Mouse (Mus musculus): ENCODE measurements around the gene Fblim1. TPM values are rescaled to one million over a fixed set of nuclear protein-coding genes. Genes with fewer than 3 reads are reported as not detected.

Gene Fblim1
- total and polyA plus RNA-seq, 3 experiments: 0.07 to 1.2 (median 0.17) TPM

DNA sequence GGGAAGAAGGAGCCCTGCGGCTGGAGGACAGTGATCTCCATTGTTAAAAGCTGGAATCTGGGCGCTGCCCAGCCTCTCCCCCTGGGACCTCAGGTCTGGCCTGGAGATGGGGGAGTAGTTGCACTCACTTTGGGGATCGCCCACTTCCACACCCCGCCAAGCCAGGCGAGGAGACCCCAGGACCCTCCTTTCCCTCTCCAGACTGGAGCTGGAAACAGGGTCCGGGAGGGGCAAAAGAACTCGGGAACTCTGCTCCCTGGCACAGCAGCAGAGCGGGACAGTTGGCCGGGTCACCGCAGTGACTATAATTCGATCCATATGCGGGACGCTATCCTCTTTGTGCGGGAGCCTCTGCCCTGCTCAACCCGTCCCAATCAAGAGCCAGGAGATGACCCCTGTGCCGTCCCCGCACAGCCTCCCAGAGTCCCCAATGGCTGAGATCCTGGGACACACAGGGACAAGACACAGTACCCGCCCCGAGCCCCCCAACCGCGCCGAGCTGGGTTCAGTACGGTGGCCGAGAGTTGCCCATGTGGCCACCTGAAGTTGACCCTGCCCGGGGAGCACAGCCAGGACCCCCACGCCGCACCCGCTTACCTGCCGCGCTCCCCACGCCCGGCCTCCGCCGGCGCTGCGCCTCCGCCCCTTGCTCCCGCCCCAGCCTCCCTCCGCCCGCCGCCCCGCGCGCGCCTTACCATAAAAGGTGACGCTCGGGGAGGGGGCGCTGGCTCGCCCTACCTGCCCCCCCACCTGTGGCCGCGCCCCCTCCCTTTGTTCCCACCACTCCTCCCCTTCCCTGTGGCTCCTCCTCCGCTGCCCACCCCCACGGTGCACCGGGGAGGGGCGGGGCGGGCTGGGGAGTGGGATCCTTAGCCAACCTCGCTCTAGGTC is 6.4 kb downstream of the Fblim1 start:
- TF ChIP-seq KAT2A (IDR thresholded peaks at IDR 0.05; ENCODE audit: insufficient replicate concordance, low read length) (no peak), ZKSCAN1 (IDR thresholded peaks at IDR 0.05; ENCODE audit: borderline replicate concordance, low read depth, low read length) (no peak)
- no peak overlapping the region for H3K4me2 ChIP-seq (ENCODE audit: insufficient read depth, low read depth, poor library complexity, severe bottlenecking)
- in situ Hi-C loops (cut with MboI; ENCODE audit: low pct_ligation_motif_present, low pct_unique_long_range_greater_than_20kb, low sequenced_read_pairs) (no loop called here), dilution Hi-C loops (cut with MboI; ENCODE audit: extremely low pct_ligation_motif_present, extremely low pct_unique_long_range_greater_than_20kb, low sequenced_read_pairs) (no loop called here)
- no peaks in the 10 kb centered on the region for H3K36me3 ChIP-seq (replicated peaks in 1 of 2; ENCODE audit: control insufficient read depth in 1 of 2, insufficient read depth in 1 of 2, low read length in 1 of 2)
- DNase-seq (ENCODE audit: extremely low read depth): no peak
- no peak overlapping the region for H3K4me3 ChIP-seq (replicated peaks in 1 of 3; ENCODE audit: low read depth in 2 of 3, low read length in 2 of 3, poor library complexity in 1 of 3)
- H3K79me2 ChIP-seq (replicated peaks; ENCODE audit: control insufficient read depth, extremely low read depth, insufficient read depth, poor library complexity, severe bottlenecking): no peaks in the 10 kb centered on the region
- H3K9ac ChIP-seq (ENCODE audit: insufficient read depth, low read depth): no peak overlapping the region
- no peak overlapping the region for H3K27ac ChIP-seq (ENCODE audit: insufficient read depth, low read depth)
- no peaks in the 10 kb centered on the region for H3K27me3 ChIP-seq (replicated peaks)
- peaks cover 7 to 14% of the 10 kb centered on the region in 2 experiments for H3K4me1 ChIP-seq (ENCODE audit: control insufficient read depth in 1 of 2, insufficient read depth in 2 of 2)
- H3K9me3 ChIP-seq (replicated peaks; ENCODE audit: low read length): no peaks in the 10 kb centered on the region

DNA sequence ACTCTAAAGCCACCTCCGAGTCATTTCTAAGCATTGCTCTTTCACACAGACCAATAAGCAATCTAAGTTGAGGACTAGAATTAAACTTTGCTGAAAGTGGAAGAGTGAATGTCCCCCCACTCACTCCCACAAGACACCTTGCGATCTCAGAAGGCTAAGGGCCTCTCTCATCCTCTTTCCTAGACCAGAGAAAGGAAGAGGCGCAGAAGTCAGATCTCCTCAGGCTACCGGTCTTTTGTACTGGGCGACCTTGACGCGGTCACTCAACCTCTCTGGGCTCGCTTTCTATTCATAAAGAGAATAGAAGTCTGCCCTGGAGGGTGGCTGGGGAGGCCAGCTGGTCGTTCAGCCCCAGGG is 7.0 kb downstream of the Fblim1 start:
- Histone ChIP-seq H3K4me2 (ENCODE audit: insufficient read depth, low read depth, poor library complexity, severe bottlenecking) (no peak overlapping the region), H3K4me1 (ENCODE audit: control insufficient read depth in 1 of 2, insufficient read depth in 2 of 2) (peaks cover 7 to 14% of the 10 kb centered on the region in 2 experiments), H3K27ac (ENCODE audit: insufficient read depth, low read depth) (no peak overlapping the region), H3K4me3 (replicated peaks in 1 of 3; ENCODE audit: low read depth in 2 of 3, low read length in 2 of 3, poor library complexity in 1 of 3) (no peak overlapping the region), H3K36me3 (replicated peaks in 1 of 2; ENCODE audit: control insufficient read depth in 1 of 2, insufficient read depth in 1 of 2, low read length in 1 of 2) (no peaks in the 10 kb centered on the region), H3K27me3 (replicated peaks) (no peaks in the 10 kb centered on the region), H3K79me2 (replicated peaks; ENCODE audit: control insufficient read depth, extremely low read depth, insufficient read depth, poor library complexity, severe bottlenecking) (no peaks in the 10 kb centered on the region), H3K9ac (ENCODE audit: insufficient read depth, low read depth) (no peak overlapping the region), H3K9me3 (replicated peaks; ENCODE audit: low read length) (no peaks in the 10 kb centered on the region)
- dilution Hi-C loops (cut with MboI; ENCODE audit: extremely low pct_ligation_motif_present, extremely low pct_unique_long_range_greater_than_20kb, low sequenced_read_pairs): no loop called here
- in situ Hi-C loops (cut with MboI; ENCODE audit: low pct_ligation_motif_present, low pct_unique_long_range_greater_than_20kb, low sequenced_read_pairs): no loop called here
- DNase-seq (ENCODE audit: extremely low read depth): no peak
- TF ChIP-seq ZC3H11A (IDR thresholded peaks at IDR 0.05; ENCODE audit: low read depth, low read length) (no peak), TCF12 (IDR thresholded peaks at IDR 0.05; ENCODE audit: low read depth, low read length) (no peak)

GRCm38 (mm10) chr4:141598199-141598893 is 7.5 kb downstream of the Fblim1 start:
- Histone ChIP-seq H3K4me3 (replicated peaks in 1 of 3; ENCODE audit: low read depth in 2 of 3, low read length in 2 of 3, poor library complexity in 1 of 3) (no peak overlapping the region), H3K9ac (ENCODE audit: insufficient read depth, low read depth) (no peak overlapping the region), H3K4me2 (ENCODE audit: insufficient read depth, low read depth, poor library complexity, severe bottlenecking) (no peak overlapping the region)

More at GRCm38 (mm10) chr4:141598199-141598893, 7.5 kb downstream of the Fblim1 start:
- TF ChIP-seq ZC3H11A (IDR thresholded peaks at IDR 0.05; ENCODE audit: low read depth, low read length) (no peak), UBTF (IDR thresholded peaks at IDR 0.05; ENCODE audit: low read depth, low read length) (no peak), GABPA (IDR thresholded peaks at IDR 0.05; ENCODE audit: insufficient replicate concordance, low read depth, low read length) (no peak), ELF1 (IDR thresholded peaks at IDR 0.05; ENCODE audit: low read depth, low read length) (no peak), MAZ (IDR thresholded peaks at IDR 0.05; ENCODE audit: low read depth, low read length) (no peak), NRF1 (IDR thresholded peaks at IDR 0.05; ENCODE audit: low read depth, low read length) (no peak), RAD21 (IDR thresholded peaks at IDR 0.05; ENCODE audit: low read depth, low read length) (no peak), E2F4 (IDR thresholded peaks at IDR 0.05; ENCODE audit: insufficient replicate concordance, low read depth, low read length) (no peak), POLR2AphosphoS2 (IDR thresholded peaks at IDR 0.05; ENCODE audit: low read depth, low read length) (no peak), IRF4 (IDR thresholded peaks at IDR 0.05; ENCODE audit: low read depth, low read length) (no peak), CHD1 (IDR thresholded peaks at IDR 0.05; ENCODE audit: low read depth, low read length) (no peak), SMC3 (IDR thresholded peaks at IDR 0.05; ENCODE audit: low read depth, low read length) (no peak), RCOR1 (conservative IDR thresholded peaks at IDR 0.05; ENCODE audit: low read depth, low read length) (no peak), NELFE (IDR thresholded peaks at IDR 0.05; ENCODE audit: low read depth, low read length) (no peak), JUN (IDR thresholded peaks at IDR 0.05; ENCODE audit: insufficient read depth, low read depth, low read length) (no peak), USF1 (IDR thresholded peaks at IDR 0.05; ENCODE audit: low read depth, low read length) (no peak), POLR2A (IDR thresholded peaks at IDR 0.05; ENCODE audit: low read depth, low read length) (no peak), JUND (conservative IDR thresholded peaks at IDR 0.05; ENCODE audit: low read depth, low read length) (no peak)
- dilution Hi-C loops (cut with MboI; ENCODE audit: extremely low pct_ligation_motif_present, extremely low pct_unique_long_range_greater_than_20kb, low sequenced_read_pairs): no loop called here
- in situ Hi-C loops (cut with MboI; ENCODE audit: low pct_ligation_motif_present, low pct_unique_long_range_greater_than_20kb, low sequenced_read_pairs): no loop called here
- H3K9me3 ChIP-seq (replicated peaks; ENCODE audit: low read length): no peaks in the 10 kb centered on the region
- H3K79me2 ChIP-seq (replicated peaks; ENCODE audit: control insufficient read depth, extremely low read depth, insufficient read depth, poor library complexity, severe bottlenecking): no peaks in the 10 kb centered on the region
- peaks cover 7 to 14% of the 10 kb centered on the region in 2 experiments for H3K4me1 ChIP-seq (ENCODE audit: control insufficient read depth in 1 of 2, insufficient read depth in 2 of 2)
- H3K36me3 ChIP-seq (replicated peaks in 1 of 2; ENCODE audit: control insufficient read depth in 1 of 2, insufficient read depth in 1 of 2, low read length in 1 of 2): no peaks in the 10 kb centered on the region
- no peak for DNase-seq (ENCODE audit: extremely low read depth)
- no peaks in the 10 kb centered on the region for H3K27me3 ChIP-seq (replicated peaks)
- H3K27ac ChIP-seq (ENCODE audit: insufficient read depth, low read depth): no peak overlapping the region
